Mouse (Mus musculus) brain, embryonic 14.5 days (tissue): ENCODE data around the gene Cadps2.

Experiments
- CTCF ChIP-seq: fragments of 200-500 bp; IDR thresholded peaks from 2 replicates; pipeline ENCODE4 v1.5.1; 2012; ENCODE audit warnings: inconsistent platforms, mild to moderate bottlenecking, moderate library complexity, borderline replicate concordance; ENCODE audit not compliant: insufficient read depth, insufficient read length; ENCODE audit errors: extremely low read depth
- POLR2A ChIP-seq: fragments of 200-500 bp; IDR thresholded peaks from 2 replicates; pipeline ENCODE4 v1.6.1; 2012; ENCODE audit warnings: mild to moderate bottlenecking, inconsistent platforms, borderline replicate concordance; ENCODE audit not compliant: poor library complexity, insufficient read depth, insufficient read length, severe bottlenecking; ENCODE audit errors: extremely low read depth

- TF ChIP-seq POLR2A: no peak
- no peak for TF ChIP-seq CTCF
Observed at GRCm38 (mm10) chr6:23568688-23569087, 270.5 kb downstream of the Cadps2 start.
